Mouse (Mus musculus) heart, embryonic 14.5 days (tissue): Measurements from ENCODE around the gene Gm8922. TPM values are rescaled to one million over a fixed set of nuclear protein-coding genes. Genes with fewer than 3 reads are reported as not detected.
"Not testable (repeated sequence)": the region's sequence is repeated elsewhere in the genome, so short reads cannot be mapped to it uniquely, and the experiment has no call there.

Source experiments
- ATAC-seq: fragments of 200-750 bp; cut with Nextera tagmentation; 2 replicates; pipeline ENCODE4 v1.8.0; 2017; ENCODE audit warnings: low read depth, moderate TSS enrichment; ENCODE audit not compliant: insufficient number of reproducible peaks, insufficient read depth, low FRiP score
- H3K27ac ChIP-seq, 2 experiments: fragments of 200-500 bp in 1 of 2; fragments of 300-500 bp in 1 of 2; sonication (generic) in 1 of 2; replicated peaks in 1 of 2; 2 replicates each; pipeline ENCODE4 v1.5.1; 2012 to 2014; ENCODE audit warnings: low read depth in 2 of 2, low read length in 2 of 2, control low read depth in 1 of 2, mild to moderate bottlenecking in 1 of 2, mixed read lengths in 1 of 2; ENCODE audit not compliant: control insufficient read depth in 1 of 2, insufficient read depth in 1 of 2
- H3K27me3 ChIP-seq: fragments of 300-500 bp; sonication (generic); 2 replicates; pipeline ENCODE4 v1.6.1; 2014; ENCODE audit warnings: mild to moderate bottlenecking, low read length, control low read depth; ENCODE audit not compliant: control insufficient read depth, insufficient read depth
- H3K36me3 ChIP-seq: fragments of 300-500 bp; sonication (generic); 2 replicates; pipeline ENCODE4 v1.6.1; 2014; ENCODE audit warnings: mild to moderate bottlenecking, control low read depth, low read length, mixed read lengths; ENCODE audit not compliant: control insufficient read depth, insufficient read depth
- H3K4me1 ChIP-seq, 2 experiments: fragments of 200-500 bp in 1 of 2; fragments of 300-500 bp in 1 of 2; sonication (generic) in 1 of 2; 2 replicates each; pipeline ENCODE4 v1.6.1; 2012 to 2014; ENCODE audit warnings: low read length in 2 of 2, control low read depth in 1 of 2, mixed read lengths in 1 of 2; ENCODE audit not compliant: control insufficient read depth in 2 of 2, insufficient read depth in 2 of 2
- H3K4me2 ChIP-seq: fragments of 300-500 bp; sonication (generic); 2 replicates; pipeline ENCODE4 v1.6.1; 2014; ENCODE audit warnings: mild to moderate bottlenecking, low read length
- H3K4me3 ChIP-seq, 2 experiments: fragments of 200-500 bp in 1 of 2; fragments of 300-500 bp in 1 of 2; sonication (generic) in 1 of 2; 2 replicates each; pipeline ENCODE4 v1.5.1; 2012 to 2014; ENCODE audit warnings: low read length in 2 of 2, mild to moderate bottlenecking in 2 of 2, control low read depth in 1 of 2, low read depth in 1 of 2, moderate library complexity in 1 of 2; ENCODE audit not compliant: control insufficient read depth in 1 of 2, insufficient read depth in 1 of 2
- H3K9ac ChIP-seq: fragments of 300-500 bp; sonication (generic); 2 replicates; pipeline ENCODE4 v1.6.1; 2014; ENCODE audit warnings: mild to moderate bottlenecking, low read length
- H3K9me3 ChIP-seq: fragments of 300-500 bp; sonication (generic); 2 replicates; pipeline ENCODE4 v1.6.1; 2016; ENCODE audit warnings: low read length, control low read depth; ENCODE audit not compliant: control insufficient read depth
- WGBS: fragments of 180-500 bp; shearing (Covaris S2); extraction: QIAGEN DNeasy Blood & Tissue Kit; methylation state at CpG from one replicate; pipeline ENCODE4 v1.1.7; 2014; 5-methylcytosine and 5-hydroxymethylcytosine counted together
- polyA plus RNA-seq: library from polyadenylated mRNA; unstranded; fragments of >200 nt; fragmentation: Nextera tagmentation; extraction: Ambion mirVana; gene quantifications from 2 replicates; pipeline ENCODE4 v1.2.1, GENCODE M21; 2014

The Gm8922 gene
- not detected in 2 replicates for polyA plus RNA-seq

DNA sequence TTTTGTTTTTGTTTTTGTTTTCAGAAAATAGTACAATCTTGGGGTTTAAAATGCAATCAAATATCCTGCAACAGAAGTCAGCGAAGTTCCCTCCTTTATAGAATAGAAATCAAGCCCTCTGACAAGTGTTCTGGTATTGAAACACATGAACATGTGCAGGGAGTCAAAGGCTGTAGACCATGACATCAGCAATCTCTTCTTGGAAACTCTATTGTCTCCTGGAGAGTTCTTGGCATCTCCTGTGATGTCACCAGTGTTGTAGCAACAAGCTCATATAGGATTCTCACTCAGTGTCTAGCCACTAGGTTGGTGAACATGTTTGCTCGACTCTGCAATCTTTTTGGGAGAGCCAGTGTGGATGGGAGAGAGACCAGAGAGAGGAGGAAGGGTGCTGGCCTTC is at the start of gene Gm8922:
Gm8922 (plus strand) TSS at position 301 of the 400 bp plus-strand sequence.
- H3K4me3 ChIP-seq, ATAC-seq, H3K27ac ChIP-seq, H3K27me3 ChIP-seq, H3K9ac ChIP-seq, H3K9me3 ChIP-seq, H3K36me3 ChIP-seq, H3K4me1 ChIP-seq, H3K4me2 ChIP-seq: not testable (repeated sequence)
- no CpG with 5 or more reads among the region's 2 CpGs for WGBS

Other genes with a start within 250 kb of the Gm8922 start
- gene Gm8906, start 179.3 kb upstream of the Gm8922 start, polyA plus RNA-seq = not detected in 2 replicates
- gene Gm6460, start 87.0 kb upstream of the Gm8922 start, polyA plus RNA-seq = not detected in 2 replicates
- not detected in 2 replicates for gene Gm8926, start 88.6 kb downstream of the Gm8922 start, polyA plus RNA-seq
- not detected in 2 replicates for gene Gm6465, start 163.6 kb downstream of the Gm8922 start, polyA plus RNA-seq
- not detected in 2 replicates for gene 4933402N22Rik, start 236.1 kb downstream of the Gm8922 start, polyA plus RNA-seq